ENCODE assay signal across 16 mouse cellular contexts in genomic region chr8:119641058-119641457, GRCm38 (mm10). TPM values are rescaled to one million over a fixed set of nuclear protein-coding genes. Genes with fewer than 3 reads are reported as not detected.
DNase-seq lines count a peak whose midpoint lies in the region.
"Had no signal": no experiment of that assay in that cellular context is flagged by ENCODE, and none has a peak within 500 bp of the region (broad histone marks: within the 10 kb centered on the region; RNA-seq: fewer than 3 reads in every experiment).

No protein-coding gene starts in this region.

- peak; percentile 57 for DNase-seq in ovary, postnatal 36 days (ENCODE audit: low spot score)
- DNase-seq in ovary, postnatal 10 days (ENCODE audit: low spot score), result no peak
- peak; percentile 69 for DNase-seq in adrenal gland, postnatal 10 days
- DNase-seq in adrenal gland, postnatal 36 days, result peak; percentile 72 to 73
- DNase-seq in layer of hippocampus, postnatal 36 days, result no peak
- DNase-seq in urinary bladder, postnatal 4 days (ENCODE audit: low spot score in 2 of 2), result no peak
- DNase-seq: cerebellum, adult 18-20 months; cerebellum, adult 9-10 months; cerebellum, postnatal 14 days; gastrocnemius, postnatal 10 days; gastrocnemius, postnatal 36 days; heart, adult 2 months; heart, postnatal 14 days; heart, postnatal 4 days had no signal

RNA-seq across cellular contexts. Expression of gene Kcng4, which starts 5.6 kb away (rescaled TPM):
- total RNA-seq in adrenal gland, postnatal 10 days (2021), result under 1 TPM; 0.42 to 0.79 TPM
- total RNA-seq in adrenal gland, postnatal 36 days (2021), result under 1 TPM; 0.30 to 0.33 TPM
- total RNA-seq in layer of hippocampus, postnatal 36 days (2021), result 1 to 10 TPM; 3.6 to 3.7 TPM
- total RNA-seq: granulocyte monocyte progenitor cell, adult 5-6 weeks; heart, postnatal 4 days; MEL had no signal

RNA-seq across cellular contexts. Expression of gene Wfdc1, which starts 25.1 kb away (rescaled TPM):
- 10 to 100 TPM; 15.4 to 17.4 TPM for total RNA-seq in adrenal gland, postnatal 10 days (2021)
- 10 to 100 TPM in 1 of 2 experiments, 1 to 10 TPM in 1; 9.7 to 15.6 TPM for total RNA-seq in adrenal gland, postnatal 36 days (2021)
- 1 to 10 TPM; 7.8 to 9.2 TPM for total RNA-seq in layer of hippocampus, postnatal 36 days (2021)
- total RNA-seq: granulocyte monocyte progenitor cell, adult 5-6 weeks; MEL had no signal

RNA-seq across cellular contexts. Expression of gene Adad2, which starts 28.5 kb away (rescaled TPM):
- total RNA-seq in adrenal gland, postnatal 10 days (2021), result not detected
- not detected for total RNA-seq in adrenal gland, postnatal 36 days (2021)
- total RNA-seq in layer of hippocampus, postnatal 36 days (2021), result under 1 TPM in 1 of 2 experiments, not detected in 1; 0.46 TPM
- total RNA-seq: gastrocnemius, postnatal 10 days; granulocyte monocyte progenitor cell, adult 5-6 weeks; heart, adult 2 months; heart, postnatal 14 days; heart, postnatal 4 days; MEL had no signal

RNA-seq across cellular contexts. Expression of gene Taf1c, which starts 36.0 kb away (rescaled TPM):
- total RNA-seq in adrenal gland, postnatal 10 days (2021), result 10 to 100 TPM; 10.1 to 13.0 TPM
- 10 to 100 TPM; 11.4 to 12.5 TPM for total RNA-seq in adrenal gland, postnatal 36 days (2021)
- 10 to 100 TPM; 11.5 to 11.7 TPM for total RNA-seq in layer of hippocampus, postnatal 36 days (2021)

RNA-seq across cellular contexts. Expression of gene Atp2c2, which starts 58.8 kb away (rescaled TPM):
- under 1 TPM; 0.12 to 0.39 TPM for total RNA-seq in adrenal gland, postnatal 10 days (2021)
- total RNA-seq in adrenal gland, postnatal 36 days (2021), result under 1 TPM; 0.17 to 0.46 TPM
- 1 to 10 TPM; 1.5 to 1.6 TPM for total RNA-seq in layer of hippocampus, postnatal 36 days (2021)
- total RNA-seq: gastrocnemius, postnatal 10 days; granulocyte monocyte progenitor cell, adult 5-6 weeks; heart, postnatal 4 days had no signal

Comparison
In these comparisons a context has a peak if more than half of its experiments do, and no peak if none do; other contexts are left out.
1. DNase-seq: peak in ovary, postnatal 36 days (single experiment), adrenal gland, postnatal 10 days (single experiment) and adrenal gland, postnatal 36 days (2 of 2); none in ovary, postnatal 10 days (single experiment), layer of hippocampus, postnatal 36 days (0 of 2) and urinary bladder, postnatal 4 days (0 of 2).